Comparison of ENCODE assay signal across 8 mouse cellular contexts in the genomic region with DNA sequence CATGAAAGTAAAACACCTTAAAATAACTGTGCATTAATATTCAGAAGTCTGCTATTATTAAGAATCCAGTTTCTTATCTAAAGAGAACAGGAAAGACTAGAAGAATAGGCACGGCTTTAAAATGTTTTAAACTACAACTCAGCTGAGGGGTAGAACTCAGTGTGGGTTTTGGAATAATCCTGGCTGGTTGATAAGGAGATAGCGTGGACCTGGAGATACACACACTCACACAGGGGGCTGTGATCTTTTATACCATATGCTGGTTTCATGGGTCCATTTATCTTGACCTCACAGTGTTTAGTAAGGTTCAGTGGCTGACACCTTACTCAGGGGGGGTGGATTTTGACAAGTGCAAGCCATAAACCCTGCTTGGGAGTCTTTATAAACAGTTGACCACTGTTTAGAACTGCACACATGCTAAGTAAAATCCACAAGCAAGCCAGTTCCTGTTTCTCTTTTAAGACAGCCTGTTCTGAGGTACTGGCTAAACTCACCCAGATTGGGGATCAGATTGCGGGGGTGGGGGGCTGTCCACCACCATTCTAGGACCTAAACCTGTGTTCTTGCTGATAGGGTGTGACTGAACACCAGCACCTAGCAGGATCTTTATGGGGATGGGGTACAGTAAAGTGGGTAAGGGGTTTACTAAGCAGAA. TPM values are rescaled to one million over a fixed set of nuclear protein-coding genes. Genes with fewer than 3 reads are reported as not detected.
A peak's percentile ranks its signal among the peaks of the same experiment; 100 is the strongest.
DNase-seq lines count a peak whose midpoint lies in the region; ATAC-seq and TF ChIP-seq lines count a peak whose summit lies in the region.

No protein-coding gene starts in this region.

- H3K4me1 ChIP-seq in lung, postnatal 0 days (ENCODE audit: insufficient read depth, low read depth, low read length) = peaks cover 6% of the 10 kb centered on the region
- H3K4me1 ChIP-seq in embryonic fibroblast, embryonic 13.5 days (ENCODE audit: control insufficient read depth, insufficient read depth, low read length) = no peaks in the 10 kb centered on the region
- H3K4me1 ChIP-seq in limb, embryonic 15.5 days = peaks cover 19% of the 10 kb centered on the region; the same call in 1 of the 2 replicates
- H3K4me1 ChIP-seq in small intestine, adult 2 months (ENCODE audit: control insufficient read depth, insufficient read depth, insufficient read length, low read length) = peaks cover 4% of the 10 kb centered on the region; the same call in 1 of the 2 replicates

- TF ChIP-seq CTCF in lung, postnatal 0 days (IDR thresholded peaks at IDR 0.05) = no peak
- no peak for TF ChIP-seq CTCF in embryonic fibroblast, embryonic 13.5 days (IDR thresholded peaks at IDR 0.05; ENCODE audit: borderline replicate concordance, insufficient read depth, low read length)
- TF ChIP-seq CTCF in small intestine, adult 2 months (IDR thresholded peaks at IDR 0.05; ENCODE audit: extremely low read depth, insufficient read length, insufficient replicate concordance, low read depth, low read length) = no peak

- no peaks in the 10 kb centered on the region for H3K27me3 ChIP-seq in lung, postnatal 0 days (replicated peaks; ENCODE audit: insufficient read depth, low read length)
- no peaks in the 10 kb centered on the region for H3K27me3 ChIP-seq in limb, embryonic 15.5 days
- H3K27me3 ChIP-seq in small intestine, adult 2 months (ENCODE audit: control insufficient read depth, insufficient read depth, low read length) = no peaks in the 10 kb centered on the region

- H3K9me3 ChIP-seq in lung, postnatal 0 days (ENCODE audit: low read length) = no peaks in the 10 kb centered on the region
- H3K9me3 ChIP-seq in limb, embryonic 15.5 days = no peaks in the 10 kb centered on the region

- no peak for DNase-seq in lung, postnatal 0 days (ENCODE audit: low spot score)
- DNase-seq in lung, postnatal 25 days (ENCODE audit: low spot score) = no peak
- no peak for DNase-seq in ovary, postnatal 10 days (ENCODE audit: low spot score)
- DNase-seq in thymus, postnatal 25 days = no peak
- no peak for DNase-seq in frontal cortex, adult 2 months (ENCODE audit: extremely low spot score in 1 of 2, low spot score in 1 of 2)

- H3K36me3 ChIP-seq in lung, postnatal 0 days (ENCODE audit: insufficient read depth, low read length) = peaks cover 6% of the 10 kb centered on the region; the same call in 1 of the 2 replicates
- H3K36me3 ChIP-seq in limb, embryonic 15.5 days = peaks cover 21% of the 10 kb centered on the region
- H3K36me3 ChIP-seq in small intestine, adult 2 months (ENCODE audit: control insufficient read depth, insufficient read depth, low read length) = peaks cover 6% of the 10 kb centered on the region

- H3K4me3 ChIP-seq in lung, postnatal 0 days (ENCODE audit: low read depth, low read length) = peak overlapping the region; percentile 84
- H3K4me3 ChIP-seq in embryonic fibroblast, embryonic 13.5 days (ENCODE audit: insufficient read depth, low read length) = peak overlapping the region; percentile 88
- peak overlapping the region; percentile 94 for H3K4me3 ChIP-seq in limb, embryonic 15.5 days
- H3K4me3 ChIP-seq in small intestine, adult 2 months (ENCODE audit: low read depth, low read length) = peak overlapping the region; percentile 88

- ATAC-seq in lung, postnatal 0 days = no peak
- ATAC-seq in limb, embryonic 15.5 days (ENCODE audit: insufficient number of reproducible peaks, low FRiP score, low TSS enrichment, low read depth) = no peak

- TF ChIP-seq POLR2A in embryonic fibroblast, embryonic 13.5 days (IDR thresholded peaks at IDR 0.05; ENCODE audit: low read depth, low read length) = peak; percentile 32; the same call in 1 of the 2 replicates
- TF ChIP-seq POLR2A in small intestine, adult 2 months (IDR thresholded peaks at IDR 0.05; ENCODE audit: low read depth, low read length) = no peak

- H3K27ac ChIP-seq in lung, postnatal 0 days (ENCODE audit: low read length) = peak overlapping the region; percentile 84
- no peak overlapping the region for H3K27ac ChIP-seq in embryonic fibroblast, embryonic 13.5 days (ENCODE audit: insufficient read depth, low read length)
- no peak overlapping the region; the same call in 1 of the 2 replicates for H3K27ac ChIP-seq in limb, embryonic 15.5 days
- no peak overlapping the region; the same call in 1 of the 2 replicates for H3K27ac ChIP-seq in small intestine, adult 2 months (ENCODE audit: insufficient read depth, low read depth, low read length)

- TF ChIP-seq EP300 in lung, postnatal 0 days (IDR thresholded peaks at IDR 0.05) = no peak

- peak overlapping the region; percentile 84 for H3K4me2 ChIP-seq in lung, postnatal 0 days (replicated peaks; ENCODE audit: low read depth, low read length)
- H3K4me2 ChIP-seq in limb, embryonic 15.5 days = peak overlapping the region; percentile 73

- 32% methylated on average over 3 of the region's 3 CpGs for WGBS in lung, postnatal 0 days
- 52% methylated on average over 3 of the region's 3 CpGs for WGBS in limb, embryonic 15.5 days
- 27% methylated on average over 3 of the region's 3 CpGs for WGBS in small intestine, adult 2 months

- peak overlapping the region; percentile 82 for H3K9ac ChIP-seq in lung, postnatal 0 days (replicated peaks; ENCODE audit: low read depth)
- peak overlapping the region; percentile 91 for H3K9ac ChIP-seq in limb, embryonic 15.5 days

RNA-seq across cellular contexts. Expression of gene Dnajc16, which starts 1.0 kb away (rescaled TPM):
- polyA plus RNA-seq in lung, postnatal 0 days (2015; fragmentation: Nextera tagmentation; extraction: Ambion mirVana) = 3.3 and 3.7 TPM in 2 replicates
- polyA plus RNA-seq in embryonic fibroblast, embryonic 13.5 days (2011; ENCODE audit: insufficient read length, low read depth, missing spikeins) = 10.0 and 11.3 TPM in 2 replicates
- polyA plus RNA-seq in limb, embryonic 15.5 days (2015; fragmentation: Nextera tagmentation; extraction: Ambion mirVana) = 3.6 TPM in 2 replicates
- 3.2 and 5.3 TPM in 2 replicates for polyA plus RNA-seq in small intestine, adult 2 months (2012; rRNA removed)
- 29.9 and 30.8 TPM in 2 replicates for polyA plus RNA-seq in frontal cortex, adult 2 months (2012; rRNA removed)

RNA-seq across cellular contexts. Expression of gene Casp9, which starts 3.7 kb away (rescaled TPM):
- polyA plus RNA-seq in lung, postnatal 0 days (2015; fragmentation: Nextera tagmentation; extraction: Ambion mirVana) = 19.2 and 20.2 TPM in 2 replicates
- polyA plus RNA-seq in embryonic fibroblast, embryonic 13.5 days (2011; ENCODE audit: insufficient read length, low read depth, missing spikeins) = 10.0 and 13.2 TPM in 2 replicates
- polyA plus RNA-seq in limb, embryonic 15.5 days (2015; fragmentation: Nextera tagmentation; extraction: Ambion mirVana) = 13.3 and 14.7 TPM in 2 replicates
- polyA plus RNA-seq in small intestine, adult 2 months (2012; rRNA removed) = 11.5 and 14.6 TPM in 2 replicates
- 21.5 and 22.5 TPM in 2 replicates for polyA plus RNA-seq in frontal cortex, adult 2 months (2012; rRNA removed)

RNA-seq across cellular contexts. Expression of gene Cela2a, which starts 36.3 kb away (rescaled TPM):
- polyA plus RNA-seq in lung, postnatal 0 days (2015; fragmentation: Nextera tagmentation; extraction: Ambion mirVana) = not detected in 2 replicates
- not detected in 2 replicates for polyA plus RNA-seq in embryonic fibroblast, embryonic 13.5 days (2011; ENCODE audit: insufficient read length, low read depth, missing spikeins)
- polyA plus RNA-seq in limb, embryonic 15.5 days (2015; fragmentation: Nextera tagmentation; extraction: Ambion mirVana) = 0.20 TPM in 1 of 2 replicates, not detected in the other
- 124 and 65,009 TPM in 2 replicates for polyA plus RNA-seq in small intestine, adult 2 months (2012; rRNA removed)
- polyA plus RNA-seq in frontal cortex, adult 2 months (2012; rRNA removed) = 0.18 and 0.42 TPM in 2 replicates

RNA-seq across cellular contexts. Expression of gene Agmat, which starts 43.2 kb away (rescaled TPM):
- polyA plus RNA-seq in lung, postnatal 0 days (2015; fragmentation: Nextera tagmentation; extraction: Ambion mirVana) = 0.25 and 0.27 TPM in 2 replicates
- not detected in 2 replicates for polyA plus RNA-seq in embryonic fibroblast, embryonic 13.5 days (2011; ENCODE audit: insufficient read length, low read depth, missing spikeins)
- 0.41 TPM in 1 of 2 replicates, not detected in the other for polyA plus RNA-seq in limb, embryonic 15.5 days (2015; fragmentation: Nextera tagmentation; extraction: Ambion mirVana)
- polyA plus RNA-seq in small intestine, adult 2 months (2012; rRNA removed) = 13.3 and 19.0 TPM in 2 replicates
- 0.40 and 1.1 TPM in 2 replicates for polyA plus RNA-seq in frontal cortex, adult 2 months (2012; rRNA removed)

RNA-seq across cellular contexts. Expression of gene Ctrc, which starts 56.5 kb away (rescaled TPM):
- polyA plus RNA-seq in lung, postnatal 0 days (2015; fragmentation: Nextera tagmentation; extraction: Ambion mirVana) = not detected in 2 replicates
- not detected in 2 replicates for polyA plus RNA-seq in embryonic fibroblast, embryonic 13.5 days (2011; ENCODE audit: insufficient read length, low read depth, missing spikeins)
- not detected in 2 replicates for polyA plus RNA-seq in limb, embryonic 15.5 days (2015; fragmentation: Nextera tagmentation; extraction: Ambion mirVana)
- 13.9 and 8,604 TPM in 2 replicates for polyA plus RNA-seq in small intestine, adult 2 months (2012; rRNA removed)
- not detected in 2 replicates for polyA plus RNA-seq in frontal cortex, adult 2 months (2012; rRNA removed)

Comparison
In these comparisons a context has a peak if more than half of its experiments do, and no peak if none do; other contexts are left out.
1. RNA of gene Cela2a, which starts 36.3 kb away (polyA plus RNA-seq): 124 to 65,009 TPM in small intestine, adult 2 months; 0.18 to 0.42 TPM in frontal cortex, adult 2 months, not detected in lung, postnatal 0 days, not detected in embryonic fibroblast, embryonic 13.5 days and 0.20 TPM in limb, embryonic 15.5 days; every median in the first group is over 10 times any median in the second.
2. Peak in every context shown above with its lines, with median percentiles within 50 percentile points of each other: H3K4me3 ChIP-seq.